Mouse (Mus musculus) skeletal muscle tissue, adult 2 months (tissue): ENCODE measurements at regions not wholly inside any gene's neighbourhood (a gene's known extent, or its start where the extent isn't known, plus 50 kb on each side); places are given as distances from the start of the nearest gene placed in this dataset.

Experiments used
- DNase-seq: peaks from one replicate; pipeline ENCODE4 v3.0.0-alpha.2; 2012; ENCODE audit warnings: low read depth, low spot score

- DNase-seq = no peak
Observed at GRCm38 (mm10) chr1:41244627-41245026, 439.2 kb downstream of the Tmem182 start.

GRCm38 (mm10) chr1:41264214-41264613 lies 458.8 kb downstream of the Tmem182 start:
- DNase-seq = no peak

GRCm38 (mm10) chr1:41271111-41271730 lies 465.8 kb downstream of the Tmem182 start:
- no peak for DNase-seq

GRCm38 (mm10) chr1:41274573-41275270 lies 469.3 kb downstream of the Tmem182 start:
- no peak for DNase-seq

GRCm38 (mm10) chr1:41275271-41275624 lies 469.8 kb downstream of the Tmem182 start:
- DNase-seq = no peak

- no peak for DNase-seq
Observed at GRCm38 (mm10) chr1:41275642-41276041, 470.2 kb downstream of the Tmem182 start.

GRCm38 (mm10) chr1:41276303-41276702 lies 470.9 kb downstream of the Tmem182 start:
- no peak for DNase-seq

- no peak for DNase-seq
Observed at GRCm38 (mm10) chr1:41285221-41285620, 479.8 kb downstream of the Tmem182 start.

- DNase-seq = no peak
Observed at GRCm38 (mm10) chr1:41286221-41286620, 480.8 kb downstream of the Tmem182 start.

GRCm38 (mm10) chr1:41326861-41327480 lies 521.6 kb downstream of the Tmem182 start:
- DNase-seq = no peak

GRCm38 (mm10) chr1:41349798-41350758 lies 544.7 kb downstream of the Tmem182 start:
- DNase-seq = no peak

GRCm38 (mm10) chr1:41359061-41359460 lies 553.7 kb downstream of the Tmem182 start:
- DNase-seq = no peak

- DNase-seq = no peak
Observed at GRCm38 (mm10) chr1:41361512-41361911, 556.1 kb downstream of the Tmem182 start.

- DNase-seq = no peak
Observed at GRCm38 (mm10) chr1:41380013-41380412, 574.6 kb downstream of the Tmem182 start.

- DNase-seq = no peak
Observed at GRCm38 (mm10) chr1:41381487-41381886, 576.1 kb downstream of the Tmem182 start.

GRCm38 (mm10) chr1:41384731-41385130 lies 579.3 kb downstream of the Tmem182 start:
- no peak for DNase-seq

GRCm38 (mm10) chr1:41386435-41386834 lies 581.0 kb downstream of the Tmem182 start:
- no peak for DNase-seq

GRCm38 (mm10) chr1:41390102-41390884 lies 584.9 kb downstream of the Tmem182 start:
- DNase-seq = peak; percentile 7

- no peak for DNase-seq
Observed at GRCm38 (mm10) chr1:41391071-41391470, 585.7 kb downstream of the Tmem182 start.

- DNase-seq = no peak
Observed at GRCm38 (mm10) chr1:41393287-41393686, 587.9 kb downstream of the Tmem182 start.

GRCm38 (mm10) chr1:41395081-41395480 lies 589.7 kb downstream of the Tmem182 start:
- DNase-seq = no peak
